Mouse (Mus musculus) erythroblast, embryonic 14.5 days (primary cell): Measurements from ENCODE around the gene Ndc1.

ENCODE experiments used
- GATA1 ChIP-seq: IDR thresholded peaks from 2 replicates; pipeline ENCODE4 v1.6.1; 2012; ENCODE audit warnings: low read length, inconsistent platforms, mixed read lengths
- TAL1 ChIP-seq: IDR thresholded peaks from 3 replicates; pipeline ENCODE4 v1.6.1; 2012; ENCODE audit warnings: low read length, inconsistent platforms, mixed read lengths

DNA sequence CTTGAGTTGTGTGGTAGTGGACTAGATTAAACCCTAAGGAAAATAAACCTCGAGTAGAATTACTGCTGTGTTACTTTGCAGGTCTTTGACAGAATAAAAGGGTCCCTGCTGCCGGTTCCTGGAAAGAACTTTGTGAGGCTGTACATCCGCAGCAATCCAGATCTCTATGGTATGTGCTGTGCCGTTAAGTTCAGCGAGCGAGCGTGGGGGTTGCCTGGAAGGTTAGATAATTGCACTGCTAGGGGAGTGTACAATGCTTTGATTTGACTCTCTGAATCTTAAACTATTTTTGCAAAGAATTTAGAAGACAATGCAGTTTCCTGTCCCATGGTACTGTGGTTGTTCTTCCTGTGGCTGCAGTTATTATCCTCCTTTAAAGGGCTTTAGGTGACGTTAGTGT lies 31.2 kb upstream of the Ndc1 start:
- TF ChIP-seq GATA1, result no peak
- TF ChIP-seq TAL1, result no peak
